Mouse (Mus musculus) testis, postnatal 10 days (tissue): ENCODE data around the gene Armc3.

ENCODE experiments used
- DNase-seq: peaks from one replicate; pipeline ENCODE4 v3.0.0; 2021; ENCODE audit warnings: low spot score

The Armc3 gene

DNA sequence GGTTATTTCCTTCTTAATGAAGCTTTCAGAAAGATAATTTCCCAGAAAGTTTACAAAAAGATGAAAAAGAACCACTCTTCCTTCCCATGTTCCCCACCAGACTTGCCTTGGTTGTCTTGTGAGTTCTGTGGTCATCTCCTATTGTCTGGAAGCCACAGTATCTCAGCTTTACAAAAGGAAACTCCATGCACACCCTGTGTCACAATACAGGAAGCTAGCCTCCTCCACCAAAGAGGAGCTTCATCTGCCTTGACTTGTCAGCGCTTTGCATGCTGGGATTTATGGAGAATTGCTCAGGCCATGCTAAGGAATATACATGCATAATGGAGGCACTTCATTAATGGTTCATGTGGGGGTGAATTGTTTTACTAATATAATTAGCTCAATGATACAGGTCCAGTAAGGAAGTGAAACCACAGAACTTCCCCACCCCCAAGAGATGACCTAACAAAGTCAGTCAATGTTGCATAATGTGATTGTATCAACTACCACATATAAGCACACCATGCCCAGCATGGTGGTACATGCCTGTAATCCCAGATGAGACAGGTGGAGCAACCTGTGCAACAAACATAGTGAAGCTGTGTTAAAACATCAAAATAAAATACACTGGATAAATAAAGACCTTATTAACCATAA, 152.6 kb downstream of the Armc3 start:
- DNase-seq, result no peak

GRCm38 (mm10) chr2:19353158-19353557, 154.1 kb downstream of the Armc3 start:
- DNase-seq, result no peak
